Mouse (Mus musculus): ENCODE results near the gene Cckar.

Cckar gene

GRCm38 (mm10) chr5:53707235-53708177 lies at the start of gene Cckar:
TSS of gene Cckar (minus strand) at chr5:53707705.
- no peak for DNase-seq (ENCODE audit: low spot score)

- no peak for DNase-seq (ENCODE audit: low spot score)
Observed at GRCm38 (mm10) chr5:53744061-53744460, 36.6 kb upstream of the Cckar start.

- DNase-seq (ENCODE audit: low spot score): no peak
Observed at GRCm38 (mm10) chr5:53732933-53733332, 25.4 kb upstream of the Cckar start.

- no peak for DNase-seq (ENCODE audit: low spot score)
Observed at GRCm38 (mm10) chr5:53727606-53728005, 20.1 kb upstream of the Cckar start.

- DNase-seq (ENCODE audit: low spot score): no peak
Observed at GRCm38 (mm10) chr5:53726011-53726410, 18.5 kb upstream of the Cckar start.

- DNase-seq (ENCODE audit: low spot score): no peak
Observed at GRCm38 (mm10) chr5:53716462-53716861, 9.0 kb upstream of the Cckar start.

- no peak for DNase-seq (ENCODE audit: low spot score)
Observed at GRCm38 (mm10) chr5:53711277-53711676, 3.8 kb upstream of the Cckar start.

GRCm38 (mm10) chr5:53708191-53708590 lies 686 bp upstream of the Cckar start:
- DNase-seq (ENCODE audit: low spot score): no peak

- DNase-seq (ENCODE audit: low spot score): no peak
Observed at GRCm38 (mm10) chr5:53702686-53703085, 4.8 kb downstream of the Cckar start.

- DNase-seq (ENCODE audit: low spot score): no peak
Observed at GRCm38 (mm10) chr5:53697794-53698193, 9.7 kb downstream of the Cckar start.

- DNase-seq (ENCODE audit: low spot score): no peak
Observed at GRCm38 (mm10) chr5:53696701-53697100, 10.8 kb downstream of the Cckar start.

- DNase-seq (ENCODE audit: low spot score): no peak
Observed at GRCm38 (mm10) chr5:53692662-53693061, 14.8 kb downstream of the Cckar start.

- no peak for DNase-seq (ENCODE audit: low spot score)
Observed at GRCm38 (mm10) chr5:53692100-53692499, 15.4 kb downstream of the Cckar start.

- no peak for DNase-seq (ENCODE audit: low spot score)
Observed at GRCm38 (mm10) chr5:53691577-53691976, 15.9 kb downstream of the Cckar start.

- DNase-seq (ENCODE audit: low spot score): no peak
Observed at GRCm38 (mm10) chr5:53688326-53688725, 19.2 kb downstream of the Cckar start.

GRCm38 (mm10) chr5:53686379-53686778 lies 21.1 kb downstream of the Cckar start:
- DNase-seq (ENCODE audit: low spot score): no peak

- DNase-seq (ENCODE audit: low spot score): no peak
Observed at GRCm38 (mm10) chr5:53685623-53686022, 21.9 kb downstream of the Cckar start.

GRCm38 (mm10) chr5:53684417-53684816 lies 23.1 kb downstream of the Cckar start:
- DNase-seq (ENCODE audit: low spot score): no peak

GRCm38 (mm10) chr5:53683916-53684315 lies 23.6 kb downstream of the Cckar start:
- DNase-seq (ENCODE audit: low spot score): no peak

- no peak for DNase-seq (ENCODE audit: low spot score)
Observed at GRCm38 (mm10) chr5:53679651-53680050, 27.9 kb downstream of the Cckar start.

- no peak for DNase-seq (ENCODE audit: low spot score)
Observed at GRCm38 (mm10) chr5:53678036-53678767, 29.3 kb downstream of the Cckar start.

- no peak for DNase-seq (ENCODE audit: low spot score)
Observed at GRCm38 (mm10) chr5:53676671-53677070, 30.8 kb downstream of the Cckar start.
